Mouse (Mus musculus) B cell, adult (primary cell): ENCODE data around the gene Wrb. TPM values are rescaled to one million over a fixed set of nuclear protein-coding genes. Genes with fewer than 3 reads are reported as not detected.

ENCODE experiments used
- total RNA-seq: library from RNA; stranded (reverse); gene quantifications from 4 replicates; pipeline ENCODE4 v1.2.4, GENCODE M21; 2023; ENCODE audit not compliant: inconsistent age

Wrb gene
- total RNA-seq = 7.7 to 11.7 TPM (median 9.9 TPM) in 4 replicates

DNA sequence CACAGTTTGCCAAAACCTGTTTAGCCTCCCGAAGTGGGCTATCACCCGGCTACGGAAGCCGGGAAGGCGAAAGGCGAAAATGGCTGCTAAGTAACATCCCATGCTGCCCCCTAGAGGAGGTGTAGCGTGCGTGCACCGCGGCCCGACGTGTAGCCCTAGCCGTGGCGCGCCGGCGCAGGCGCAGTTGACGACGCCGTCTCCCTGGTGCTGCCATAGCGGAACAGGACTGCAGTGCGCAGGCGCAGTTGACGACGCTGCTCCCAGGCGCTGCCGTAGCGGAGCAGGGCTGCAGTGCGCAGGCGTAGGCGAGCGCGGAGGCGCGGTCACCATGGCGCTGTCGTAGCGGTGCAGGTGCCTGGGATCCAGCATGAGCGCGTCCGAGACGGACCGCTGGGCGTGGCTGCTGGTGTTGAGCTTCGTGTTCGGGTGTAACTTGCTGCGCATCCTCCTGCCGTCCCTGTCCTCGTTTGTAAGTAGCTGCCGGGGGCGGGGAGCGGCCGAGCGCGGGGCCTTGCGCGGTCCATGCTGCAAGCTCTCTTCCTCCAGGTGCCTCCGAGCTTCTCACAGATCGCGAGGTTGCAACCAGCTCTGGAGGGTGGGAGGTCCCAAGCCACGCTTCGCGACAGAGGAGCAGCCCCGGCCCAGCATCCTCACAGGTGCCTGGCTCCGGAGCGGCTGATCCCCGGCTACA, at the start of gene Wrb:
TSS of gene Wrb (plus strand) at position 298 of the 691 bp plus-strand sequence.

DNA sequence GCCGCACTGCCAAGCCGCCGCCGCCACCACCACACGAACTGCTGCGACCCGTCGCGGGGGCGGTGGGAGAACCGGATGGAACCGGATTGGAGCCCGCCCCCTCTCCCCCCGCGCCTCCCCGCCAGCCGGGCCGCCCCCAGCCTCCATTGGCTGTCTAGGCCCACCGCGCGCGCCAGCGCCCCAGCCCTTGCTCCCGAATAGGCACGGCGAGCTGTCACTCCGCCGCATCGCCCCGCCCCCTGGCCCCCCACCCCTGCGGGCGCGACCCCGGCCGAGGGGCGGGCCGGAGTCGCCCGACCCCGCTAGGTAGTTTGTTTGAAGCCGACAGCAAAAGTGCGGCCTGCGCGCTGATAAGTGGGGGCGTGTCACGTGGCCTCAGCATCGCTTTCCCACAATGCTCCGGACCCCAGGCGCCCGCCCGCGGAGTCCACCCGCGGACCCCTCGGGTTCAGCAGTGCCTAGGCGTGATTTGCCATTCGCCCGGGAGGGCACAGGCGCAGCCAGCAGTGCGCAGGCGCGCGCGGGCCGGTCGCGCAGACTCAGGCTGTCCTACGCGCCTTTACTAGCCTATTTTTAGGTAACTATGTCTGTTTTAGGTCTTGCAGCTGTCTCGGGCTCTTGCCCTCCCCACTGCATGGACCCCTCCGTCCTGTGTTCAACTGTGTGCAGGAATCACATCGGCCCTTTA, 17.4 kb upstream of the Wrb start, which contains the start of gene Hmgn1:
TSS of gene Hmgn1 (minus strand) at position 73 of the 688 bp plus-strand sequence.

DNA sequence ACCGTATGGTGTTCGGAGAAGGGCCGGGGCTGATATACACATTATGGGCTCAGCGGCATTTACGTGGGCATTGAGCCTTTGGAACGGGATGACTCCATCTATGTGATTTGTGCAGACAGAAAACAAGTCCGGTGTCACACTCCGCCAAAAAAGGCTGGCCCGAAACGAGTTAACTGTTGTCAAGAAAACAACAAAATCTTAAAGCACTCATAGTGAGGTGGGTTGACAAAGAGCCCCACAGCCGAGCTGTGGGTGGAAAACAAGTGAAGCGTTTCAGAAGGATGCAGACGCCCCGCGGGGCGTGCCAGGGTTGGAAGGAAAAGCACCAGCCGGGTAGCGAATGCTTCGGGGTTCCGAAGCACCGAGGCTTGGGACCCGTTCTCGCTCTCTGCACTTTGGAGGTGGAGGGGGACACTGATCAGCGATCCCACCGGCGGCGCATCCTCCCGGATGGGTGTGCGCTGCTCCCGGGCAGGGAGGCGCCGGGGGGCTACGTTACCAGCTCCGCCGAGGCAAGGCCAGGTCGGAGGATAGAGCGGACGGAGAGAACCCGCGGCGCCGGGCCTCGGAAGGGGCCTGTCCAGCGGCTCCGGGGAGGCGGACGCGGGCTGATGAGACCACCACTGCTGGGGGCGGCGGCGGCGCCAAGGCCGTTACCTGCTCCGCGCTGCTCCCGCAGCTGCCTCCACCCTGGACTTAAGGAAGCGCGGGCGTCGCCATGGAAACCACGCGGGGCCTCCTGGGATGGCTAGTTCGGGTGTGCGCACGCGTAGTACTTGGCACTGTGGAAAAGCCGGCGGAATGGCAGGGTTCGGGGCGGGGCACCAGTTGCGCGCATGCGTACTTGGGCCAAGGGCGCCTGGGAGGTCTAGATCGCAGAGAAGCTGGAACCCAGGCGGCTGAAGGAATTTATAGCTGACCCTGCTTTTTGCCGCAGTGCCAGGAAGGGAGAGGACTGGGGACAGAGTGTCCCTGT, 46.6 kb downstream of the Wrb start, which contains the start of gene Lca5l:
TSS of gene Lca5l (minus strand) at position 741 of the 976 bp plus-strand sequence.

DNA sequence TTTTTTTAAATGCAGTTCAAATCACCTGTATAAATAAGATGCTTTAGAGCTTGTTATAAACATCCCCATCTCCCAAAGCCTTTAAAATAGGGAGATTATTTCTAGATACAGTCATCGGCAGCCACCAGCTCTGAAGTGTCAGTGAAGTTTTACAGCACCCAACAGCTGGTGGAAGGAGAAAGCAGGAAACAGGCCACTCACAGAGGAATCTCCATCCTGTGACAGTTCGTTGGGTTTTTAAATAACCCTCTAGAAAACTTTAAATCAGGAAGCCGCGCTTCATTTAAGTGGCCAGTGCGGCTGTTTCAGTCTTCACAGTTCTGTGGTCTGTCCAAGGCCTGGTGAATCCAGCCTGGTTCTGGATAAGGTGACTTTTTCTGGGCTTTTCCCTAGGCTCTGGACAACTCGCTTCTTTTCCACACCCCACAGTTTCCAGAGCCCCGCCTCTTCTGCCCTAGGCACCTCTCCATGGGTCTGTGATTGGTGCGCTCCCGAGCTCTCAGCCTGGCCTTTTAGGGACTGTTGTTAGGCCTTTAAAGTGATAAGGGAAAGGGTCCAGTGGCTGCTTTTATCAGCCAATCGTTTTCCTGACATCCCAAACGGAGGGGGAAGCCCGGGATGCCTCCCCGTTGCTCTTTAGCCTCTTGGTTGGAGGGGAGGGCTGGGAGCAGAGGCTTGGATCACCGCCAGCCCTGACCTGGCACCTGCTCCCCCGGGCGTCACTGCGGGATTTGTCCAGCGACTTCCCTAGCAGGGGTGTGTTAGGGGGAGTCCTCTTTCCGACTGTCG, 54.9 kb downstream of the Wrb start, which contains the start of gene Sh3bgr:
TSS of gene Sh3bgr (plus strand) at position 538 of the 789 bp plus-strand sequence.

Other genes starting within 250 kb of the Wrb start
- gene Psmg1, start 154.4 kb upstream of the Wrb start, total RNA-seq = 13.5 to 23.7 TPM (median 15.7 TPM) in 4 replicates
- 399 to 459 TPM (median 422 TPM) in 4 replicates for gene Brwd1, start 62.9 kb upstream of the Wrb start, total RNA-seq
- gene Hmgn1, start 17.7 kb upstream of the Wrb start, total RNA-seq = 215 to 255 TPM (median 231 TPM) in 4 replicates
- gene Lca5l, start 46.9 kb downstream of the Wrb start, total RNA-seq = not detected in 4 replicates
- gene Sh3bgr, start 55.0 kb downstream of the Wrb start, total RNA-seq = not detected in 4 replicates
- gene B3galt5, start 90.4 kb downstream of the Wrb start, total RNA-seq = not detected in 4 replicates